In genomic region chr10:68043973-68044372, GRCm38 (mm10) we compare ENCODE assay signal across 14 mouse cellular contexts.
DNase-seq lines count a peak whose midpoint lies in the region; ATAC-seq lines count a peak whose summit lies in the region.
"Had no signal": no experiment of that assay in that cellular context is flagged by ENCODE, and none has a peak within 500 bp of the region (broad histone marks: within the 10 kb centered on the region; RNA-seq: fewer than 3 reads in every experiment).

No protein-coding gene starts in this region.

- no peak overlapping the region for H3K4me3 ChIP-seq in forebrain, embryonic 12.5 days (replicated peaks)
- H3K4me3 ChIP-seq in forebrain, embryonic 16.5 days (replicated peaks; ENCODE audit: low read length) = no peak overlapping the region
- H3K4me3 ChIP-seq in neural tube, embryonic 11.5 days (ENCODE audit: low read depth, low read length) = no peak overlapping the region
- no peak overlapping the region for H3K4me3 ChIP-seq in neural tube, embryonic 13.5 days
- H3K4me3 ChIP-seq: embryonic facial prominence, embryonic 12.5 days; intestine, embryonic 15.5 days; layer of hippocampus, adult 2 months had no signal

- peak; percentile 64; the same call in 1 of the 2 replicates for ATAC-seq in forebrain, embryonic 12.5 days (ENCODE audit: low FRiP score)
- ATAC-seq in forebrain, embryonic 16.5 days = no peak
- ATAC-seq in neural tube, embryonic 11.5 days (ENCODE audit: insufficient read depth, low FRiP score, low TSS enrichment) = no peak
- peak; percentile 66 for ATAC-seq in neural tube, embryonic 13.5 days (ENCODE audit: low read depth)
- ATAC-seq: intestine, embryonic 15.5 days had no signal

- H3K27me3 ChIP-seq in forebrain, embryonic 12.5 days = no peaks in the 10 kb centered on the region
- no peaks in the 10 kb centered on the region for H3K27me3 ChIP-seq in forebrain, embryonic 16.5 days (replicated peaks; ENCODE audit: control insufficient read depth, insufficient read depth, low read length)
- H3K27me3 ChIP-seq in neural tube, embryonic 11.5 days (ENCODE audit: control insufficient read depth, insufficient read depth, low read length) = no peaks in the 10 kb centered on the region
- no peaks in the 10 kb centered on the region for H3K27me3 ChIP-seq in neural tube, embryonic 13.5 days
- H3K27me3 ChIP-seq: embryonic facial prominence, embryonic 12.5 days; intestine, embryonic 15.5 days had no signal

- no peak overlapping the region for H3K9ac ChIP-seq in forebrain, embryonic 12.5 days
- no peak overlapping the region for H3K9ac ChIP-seq in forebrain, embryonic 16.5 days (replicated peaks; ENCODE audit: low read depth, low read length)
- H3K9ac ChIP-seq in neural tube, embryonic 11.5 days (ENCODE audit: low read length) = no peak overlapping the region
- H3K9ac ChIP-seq in neural tube, embryonic 13.5 days = no peak overlapping the region
- H3K9ac ChIP-seq: embryonic facial prominence, embryonic 12.5 days; intestine, embryonic 15.5 days had no signal

- H3K27ac ChIP-seq in forebrain, embryonic 12.5 days = no peak overlapping the region
- H3K27ac ChIP-seq in forebrain, embryonic 16.5 days (ENCODE audit: low read length) = no peak overlapping the region
- H3K27ac ChIP-seq in neural tube, embryonic 11.5 days (ENCODE audit: low read depth, low read length) = no peak overlapping the region
- H3K27ac ChIP-seq in neural tube, embryonic 13.5 days (replicated peaks) = peak overlapping the region; percentile 14
- H3K27ac ChIP-seq: embryonic facial prominence, embryonic 12.5 days; intestine, embryonic 15.5 days; layer of hippocampus, adult 2 months had no signal

- 30% methylated on average over 6 of the region's 6 CpGs for WGBS in forebrain, embryonic 12.5 days
- WGBS in forebrain, embryonic 16.5 days = 38% methylated on average over 6 of the region's 6 CpGs
- WGBS in neural tube, embryonic 11.5 days = 32% methylated on average over 6 of the region's 6 CpGs
- 33% methylated on average over 6 of the region's 6 CpGs for WGBS in neural tube, embryonic 13.5 days

- peaks cover 18% of the 10 kb centered on the region for H3K36me3 ChIP-seq in forebrain, embryonic 12.5 days (replicated peaks)
- no peaks in the 10 kb centered on the region for H3K36me3 ChIP-seq in forebrain, embryonic 16.5 days (ENCODE audit: control insufficient read depth, insufficient read depth)
- no peaks in the 10 kb centered on the region for H3K36me3 ChIP-seq in neural tube, embryonic 11.5 days (ENCODE audit: control insufficient read depth, insufficient read depth, low read length)
- H3K36me3 ChIP-seq in neural tube, embryonic 13.5 days = no peaks in the 10 kb centered on the region
- H3K36me3 ChIP-seq: embryonic facial prominence, embryonic 12.5 days; intestine, embryonic 15.5 days had no signal

- DNase-seq in neural tube, embryonic 11.5 days (ENCODE audit: low spot score) = peak; percentile 40
- no peak for DNase-seq in neural tube, embryonic 10.5 days (ENCODE audit: extremely low spot score, low spot score)
- DNase-seq in embryo, embryonic 10.5 days (ENCODE audit: low spot score) = peak; percentile 69
- no peak for DNase-seq in frontal cortex, postnatal 25 days (ENCODE audit: low spot score in 2 of 2)
- no peak for DNase-seq in cerebellum, adult 9-10 months
- DNase-seq: lung, postnatal 4 days; thymus, adult 2 months had no signal

- H3K4me1 ChIP-seq in forebrain, embryonic 12.5 days = peaks cover 25% of the 10 kb centered on the region
- H3K4me1 ChIP-seq in forebrain, embryonic 16.5 days (replicated peaks; ENCODE audit: control insufficient read depth, insufficient read depth, low read length) = peaks cover 7% of the 10 kb centered on the region
- no peaks in the 10 kb centered on the region for H3K4me1 ChIP-seq in neural tube, embryonic 11.5 days (ENCODE audit: control insufficient read depth, insufficient read depth, low read length)
- peaks cover 16% of the 10 kb centered on the region for H3K4me1 ChIP-seq in neural tube, embryonic 13.5 days (replicated peaks)
- H3K4me1 ChIP-seq: embryonic facial prominence, embryonic 12.5 days; intestine, embryonic 15.5 days had no signal

- H3K4me2 ChIP-seq in forebrain, embryonic 12.5 days = no peak overlapping the region
- H3K4me2 ChIP-seq in forebrain, embryonic 16.5 days (ENCODE audit: low read length) = no peak overlapping the region
- no peak overlapping the region for H3K4me2 ChIP-seq in neural tube, embryonic 11.5 days (ENCODE audit: low read depth)
- H3K4me2 ChIP-seq in neural tube, embryonic 13.5 days = no peak overlapping the region
- H3K4me2 ChIP-seq: embryonic facial prominence, embryonic 12.5 days; heart, embryonic 11.5 days; intestine, embryonic 15.5 days had no signal

- no peaks in the 10 kb centered on the region for H3K9me3 ChIP-seq in forebrain, embryonic 12.5 days
- no peaks in the 10 kb centered on the region for H3K9me3 ChIP-seq in forebrain, embryonic 16.5 days (ENCODE audit: control insufficient read depth, low read length)
- no peaks in the 10 kb centered on the region for H3K9me3 ChIP-seq in neural tube, embryonic 11.5 days (ENCODE audit: control insufficient read depth, low read length)
- H3K9me3 ChIP-seq in neural tube, embryonic 13.5 days = no peaks in the 10 kb centered on the region
- H3K9me3 ChIP-seq: embryonic facial prominence, embryonic 12.5 days; intestine, embryonic 15.5 days had no signal

Comparison
In these comparisons a context has a peak if more than half of its experiments do, and no peak if none do; other contexts are left out.
1. ATAC-seq: peak in forebrain, embryonic 12.5 days (single experiment) and neural tube, embryonic 13.5 days (single experiment); none in forebrain, embryonic 16.5 days (single experiment) and neural tube, embryonic 11.5 days (single experiment).
2. DNase-seq: peak in neural tube, embryonic 11.5 days (single experiment) and embryo, embryonic 10.5 days (single experiment); none in neural tube, embryonic 10.5 days (single experiment), frontal cortex, postnatal 25 days (0 of 2) and cerebellum, adult 9-10 months (single experiment).